Mouse (Mus musculus): ENCODE data around the gene Megf9. TPM values are rescaled to one million over a fixed set of nuclear protein-coding genes. Genes with fewer than 3 reads are reported as not detected.

Megf9 gene
- polyA plus RNA-seq, 2 experiments, result 1.8 to 3.3 TPM

- Histone ChIP-seq H3K9me3 (ENCODE audit: control insufficient read depth, low read length) (no peaks in the 10 kb centered on the region), H3K27ac (no peak overlapping the region), H3K36me3 (replicated peaks; ENCODE audit: control insufficient read depth, insufficient read depth, low read depth) (peaks cover 10% of the 10 kb centered on the region), H3K27me3 (ENCODE audit: control insufficient read depth, insufficient read depth, low read length) (no peaks in the 10 kb centered on the region), H3K9ac (replicated peaks) (no peak overlapping the region), H3K4me2 (ENCODE audit: low read depth) (no peak overlapping the region), H3K4me3 (ENCODE audit: insufficient read depth in 1 of 2, low read depth in 2 of 2, low read length in 2 of 2) (no peak overlapping the region), H3K4me1 (replicated peaks; ENCODE audit: control insufficient read depth in 2 of 2, insufficient read depth in 2 of 2, low read length in 1 of 2) (no peaks in the 10 kb centered on the region)
- TF ChIP-seq CTCF (IDR thresholded peaks at IDR 0.05; ENCODE audit: low read depth), result no peak
- TF ChIP-seq EP300 (IDR thresholded peaks at IDR 0.05; ENCODE audit: low read depth), result no peak
- DNase-seq (ENCODE audit: low read depth in 3 of 3, low spot score in 3 of 3), result no peak
- ATAC-seq (ENCODE audit: insufficient read depth), result no peak
- 83% methylated on average over 2 of the region's 2 CpGs for WGBS (ENCODE audit: insufficient replicate concordance)
Measured at GRCm38 (mm10) chr4:70399074-70399473, 135.7 kb downstream of the Megf9 start.

GRCm38 (mm10) chr4:70398088-70398487 lies 136.7 kb downstream of the Megf9 start:
- H3K4me1 ChIP-seq (replicated peaks; ENCODE audit: control insufficient read depth in 2 of 2, insufficient read depth in 2 of 2, low read length in 1 of 2), result no peaks in the 10 kb centered on the region
- no peaks in the 10 kb centered on the region for H3K27me3 ChIP-seq (ENCODE audit: control insufficient read depth, insufficient read depth, low read length)
- no peak for DNase-seq (ENCODE audit: low read depth in 3 of 3, low spot score in 3 of 3)
- no peak overlapping the region for H3K4me2 ChIP-seq (ENCODE audit: low read depth)
- peaks cover 10% of the 10 kb centered on the region for H3K36me3 ChIP-seq (replicated peaks; ENCODE audit: control insufficient read depth, insufficient read depth, low read depth)
- TF ChIP-seq EP300 (IDR thresholded peaks at IDR 0.05; ENCODE audit: low read depth), result no peak
- no peak for TF ChIP-seq CTCF (IDR thresholded peaks at IDR 0.05; ENCODE audit: low read depth)
- no peak overlapping the region for H3K4me3 ChIP-seq (ENCODE audit: insufficient read depth in 1 of 2, low read depth in 2 of 2, low read length in 2 of 2)
- no peak overlapping the region for H3K27ac ChIP-seq
- 64% methylated on average over 4 of the region's 4 CpGs for WGBS (ENCODE audit: insufficient replicate concordance)
- no peak overlapping the region for H3K9ac ChIP-seq (replicated peaks)
- H3K9me3 ChIP-seq (ENCODE audit: control insufficient read depth, low read length), result no peaks in the 10 kb centered on the region
- no peak for ATAC-seq (ENCODE audit: insufficient read depth)

GRCm38 (mm10) chr4:70396701-70397100 lies 138.1 kb downstream of the Megf9 start:
- 86% methylated on average over 5 of the region's 5 CpGs for WGBS (ENCODE audit: insufficient replicate concordance)
- ATAC-seq (ENCODE audit: insufficient read depth), result no peak
- H3K36me3 ChIP-seq (replicated peaks; ENCODE audit: control insufficient read depth, insufficient read depth, low read depth), result peaks cover 10% of the 10 kb centered on the region

GRCm38 (mm10) chr4:70394736-70395135 lies 140.1 kb downstream of the Megf9 start:
- no peaks in the 10 kb centered on the region for H3K4me1 ChIP-seq (replicated peaks; ENCODE audit: control insufficient read depth in 2 of 2, insufficient read depth in 2 of 2, low read length in 1 of 2)
- no peaks in the 10 kb centered on the region for H3K27me3 ChIP-seq (ENCODE audit: control insufficient read depth, insufficient read depth, low read length)
- no peak overlapping the region for H3K9ac ChIP-seq (replicated peaks)
- no peak overlapping the region for H3K27ac ChIP-seq
- WGBS (ENCODE audit: insufficient replicate concordance), result 84% methylated on average over 2 of the region's 2 CpGs
- H3K9me3 ChIP-seq (ENCODE audit: control insufficient read depth, low read length), result no peaks in the 10 kb centered on the region
- H3K4me3 ChIP-seq (ENCODE audit: insufficient read depth in 1 of 2, low read depth in 2 of 2, low read length in 2 of 2), result no peak overlapping the region
- ATAC-seq (ENCODE audit: insufficient read depth) (no peak), DNase-seq (ENCODE audit: low read depth in 3 of 3, low spot score in 3 of 3) (no peak)
- H3K4me2 ChIP-seq (ENCODE audit: low read depth), result no peak overlapping the region
- no peaks in the 10 kb centered on the region; the same call in 1 of the 2 replicates for H3K36me3 ChIP-seq (replicated peaks; ENCODE audit: control insufficient read depth, insufficient read depth, low read depth)
- TF ChIP-seq EP300 (IDR thresholded peaks at IDR 0.05; ENCODE audit: low read depth) (no peak), CTCF (IDR thresholded peaks at IDR 0.05; ENCODE audit: low read depth) (no peak)

More at GRCm38 (mm10) chr4:70396701-70397100, 138.1 kb downstream of the Megf9 start:
- no peak overlapping the region for H3K27ac ChIP-seq
- no peak overlapping the region for H3K4me3 ChIP-seq (ENCODE audit: insufficient read depth in 1 of 2, low read depth in 2 of 2, low read length in 2 of 2)
- no peaks in the 10 kb centered on the region for H3K27me3 ChIP-seq (ENCODE audit: control insufficient read depth, insufficient read depth, low read length)
- no peak for TF ChIP-seq CTCF (IDR thresholded peaks at IDR 0.05; ENCODE audit: low read depth)
- no peak for TF ChIP-seq EP300 (IDR thresholded peaks at IDR 0.05; ENCODE audit: low read depth)
- H3K9ac ChIP-seq (replicated peaks), result no peak overlapping the region
- DNase-seq (ENCODE audit: low read depth in 3 of 3, low spot score in 3 of 3), result no peak
- H3K9me3 ChIP-seq (ENCODE audit: control insufficient read depth, low read length), result no peaks in the 10 kb centered on the region
- H3K4me1 ChIP-seq (replicated peaks; ENCODE audit: control insufficient read depth in 2 of 2, insufficient read depth in 2 of 2, low read length in 1 of 2), result no peaks in the 10 kb centered on the region
- no peak overlapping the region for H3K4me2 ChIP-seq (ENCODE audit: low read depth)

GRCm38 (mm10) chr4:70391760-70392372 lies 142.9 kb downstream of the Megf9 start:
- no peaks in the 10 kb centered on the region; the same call in 1 of the 2 replicates for H3K36me3 ChIP-seq (replicated peaks; ENCODE audit: control insufficient read depth, insufficient read depth, low read depth)
- DNase-seq (ENCODE audit: low read depth in 3 of 3, low spot score in 3 of 3) (no peak), ATAC-seq (ENCODE audit: insufficient read depth) (no peak)
- no peak overlapping the region for H3K27ac ChIP-seq
- TF ChIP-seq EP300 (IDR thresholded peaks at IDR 0.05; ENCODE audit: low read depth), result no peak
- no peak for TF ChIP-seq CTCF (IDR thresholded peaks at IDR 0.05; ENCODE audit: low read depth)
- no peaks in the 10 kb centered on the region for H3K27me3 ChIP-seq (ENCODE audit: control insufficient read depth, insufficient read depth, low read length)
- H3K9ac ChIP-seq (replicated peaks), result no peak overlapping the region
- H3K4me3 ChIP-seq (ENCODE audit: insufficient read depth in 1 of 2, low read depth in 2 of 2, low read length in 2 of 2), result no peak overlapping the region
- no peaks in the 10 kb centered on the region for H3K9me3 ChIP-seq (ENCODE audit: control insufficient read depth, low read length)
- 83% methylated on average over 11 of the region's 11 CpGs for WGBS (ENCODE audit: insufficient replicate concordance)
- H3K4me2 ChIP-seq (ENCODE audit: low read depth), result no peak overlapping the region
- no peaks in the 10 kb centered on the region for H3K4me1 ChIP-seq (replicated peaks; ENCODE audit: control insufficient read depth in 2 of 2, insufficient read depth in 2 of 2, low read length in 1 of 2)

Measured in liver, embryonic 14.5 days (tissue).